Mouse (Mus musculus) left cerebral cortex, adult 2 months (tissue): ENCODE measurements around the gene Numbl. TPM values are rescaled to one million over a fixed set of nuclear protein-coding genes. Genes with fewer than 3 reads are reported as not detected.

Source experiments
- DNase-seq, 2 experiments: peaks; one replicate each; pipeline ENCODE4 v3.0.0; 2021 to 2022; ENCODE audit warnings: low spot score in 2 of 2, mixed read lengths in 1 of 2; ENCODE audit errors: extremely low spot score in 1 of 2
- H3K27ac ChIP-seq: fragments of 200-600 bp; 2 replicates; pipeline ENCODE4 v1.8.1; 2022
- H3K4me3 ChIP-seq: fragments of 200-600 bp; 2 replicates; pipeline ENCODE4 v1.8.1; 2022
- CTCF ChIP-seq: fragments of 200-600 bp; IDR thresholded peaks from 2 replicates; pipeline ENCODE4 v1.8.1; 2022; ENCODE audit warnings: antibody characterized with exemption, mild to moderate bottlenecking, moderate library complexity
- intact Hi-C: fragments of 180-260 bp; cut with DNase I; formaldehyde crosslinking; loops from one replicate; pipeline ENCODE4 v1.15.1; 2025
- total RNA-seq, 2 experiments: library from RNA; stranded (reverse); gene quantifications; 2 replicates each; pipeline ENCODE4 v1.2.3; 2021

Numbl gene
- total RNA-seq, 2 experiments from 2014 or later: 117 to 135 TPM

GRCm38 (mm10) chr7:27328648-27329047 lies 70.4 kb downstream of the Numbl start:
- intact Hi-C loops: loop anchor here (2.0 kb wide), 1 partner anchor 26 kb away; no protein-coding TSS in a partner anchor
- DNase-seq: no peak
- TF ChIP-seq CTCF: no peak
- Histone ChIP-seq H3K27ac (no peak overlapping the region), H3K4me3 (no peak overlapping the region)

- TF ChIP-seq CTCF: peak; percentile 68
- H3K27ac ChIP-seq: no peak overlapping the region
- H3K4me3 ChIP-seq: peak overlapping the region; percentile 28
- peak; percentile 74 to 78 for DNase-seq
- intact Hi-C loops: loop anchor here (2.0 kb wide), 1 partner anchor 27 kb away; no protein-coding TSS in a partner anchor
Observed at GRCm38 (mm10) chr7:27329326-27329947, 71.2 kb downstream of the Numbl start.

GRCm38 (mm10) chr7:27329981-27330380 lies 71.7 kb downstream of the Numbl start:
- intact Hi-C loops: loop anchor here (2.0 to 10.0 kb wide), 2 partner anchors 27 to 355 kb away; partner anchors contain the start of gene Zfp607b
- no peak overlapping the region for H3K27ac ChIP-seq
- no peak for DNase-seq

GRCm38 (mm10) chr7:27330709-27331540 lies 72.7 kb downstream of the Numbl start:
- intact Hi-C loops: loop anchor here (10.0 kb wide), 1 partner anchor 354 kb away; the partner anchor contains the start of gene Zfp607b
- peak overlapping the region; percentile 39 for H3K4me3 ChIP-seq
- peak overlapping the region; percentile 64 for H3K27ac ChIP-seq
- peak; percentile 64 to 70 for DNase-seq
- TF ChIP-seq CTCF: no peak

More at GRCm38 (mm10) chr7:27329981-27330380, 71.7 kb downstream of the Numbl start:
- peak overlapping the region; percentile 39 for H3K4me3 ChIP-seq
- no peak for TF ChIP-seq CTCF

GRCm38 (mm10) chr7:27331541-27331851 lies 73.3 kb downstream of the Numbl start:
- peak overlapping the region; percentile 39; the same call in 1 of the 2 replicates for H3K4me3 ChIP-seq
- DNase-seq: no peak
- no peak for TF ChIP-seq CTCF
- intact Hi-C loops: loop anchor here (10.0 kb wide), 1 partner anchor 353 kb away; the partner anchor contains the start of gene Zfp607b
- peak overlapping the region; percentile 64 for H3K27ac ChIP-seq

Other genes with a start within 250 kb of the Numbl start
- gene Cyp2a12, start 229.4 kb upstream of the Numbl start, total RNA-seq: not detected
- gene Cyp2f2, start 138.5 kb upstream of the Numbl start, total RNA-seq: not detected
- gene Cyp2t4, start 104.7 kb upstream of the Numbl start, total RNA-seq: not detected
- gene Egln2, start 91.6 kb upstream of the Numbl start, total RNA-seq: 100 to 1,000 TPM in 1 of 2 experiments, 10 to 100 TPM in 1; 92.8 to 109 TPM
- 10 to 100 TPM; 89.7 to 93.2 TPM for gene Rab4b, start 79.5 kb upstream of the Numbl start, total RNA-seq
- gene Gm21983, start 77.3 kb upstream of the Numbl start, total RNA-seq: not detected
- 1 to 10 TPM in 1 of 2 experiments, under 1 TPM in 1; 0.68 to 1.6 TPM for gene Mia, start 77.3 kb upstream of the Numbl start, total RNA-seq
- 10 to 100 TPM; 21.6 to 26.1 TPM for gene BC024978, start 62.7 kb upstream of the Numbl start, total RNA-seq
- gene Snrpa, start 62.2 kb upstream of the Numbl start, total RNA-seq: 10 to 100 TPM; 85.1 to 86.5 TPM
- 10 to 100 TPM; 11.7 to 12.6 TPM for gene Itpkc, start 29.8 kb upstream of the Numbl start, total RNA-seq
- gene Coq8b, start 25.4 kb upstream of the Numbl start, total RNA-seq: 10 to 100 TPM; 35.4 to 36.2 TPM
- 10 to 100 TPM; 48.1 to 51.2 TPM for gene Ltbp4, start 79.3 kb downstream of the Numbl start, total RNA-seq
- 10 to 100 TPM; 23.2 to 40.3 TPM for gene Shkbp1, start 97.6 kb downstream of the Numbl start, total RNA-seq
- not detected for gene Gm20479, start 99.0 kb downstream of the Numbl start, total RNA-seq
- 100 to 1,000 TPM; 153 to 162 TPM for gene Sptbn4, start 189.3 kb downstream of the Numbl start, total RNA-seq
- gene Blvrb, start 189.5 kb downstream of the Numbl start, total RNA-seq: 10 to 100 TPM; 18.1 to 18.3 TPM
- gene Sertad3, start 215.3 kb downstream of the Numbl start, total RNA-seq: 1 to 10 TPM; 3.3 TPM
- 10 to 100 TPM; 18.8 to 21.7 TPM for gene Sertad1, start 228.5 kb downstream of the Numbl start, total RNA-seq
- gene Prx, start 240.9 kb downstream of the Numbl start, total RNA-seq: under 1 TPM; 0.47 to 0.50 TPM